Mouse (Mus musculus) kidney, embryonic 16.5 days (tissue): ENCODE measurements at regions not wholly inside any gene's neighbourhood (a gene's known extent, or its start where the extent isn't known, plus 50 kb on each side); places are given as distances from the start of the nearest gene placed in this dataset.

Experiments used
- ATAC-seq: fragments of 200-750 bp; cut with Nextera tagmentation; 2 replicates; pipeline ENCODE4 v1.8.0; 2017; ENCODE audit warnings: moderate TSS enrichment; ENCODE audit not compliant: low FRiP score, low TSS enrichment
- H3K27ac ChIP-seq: fragments of 300-500 bp; sonication (generic); 2 replicates; pipeline ENCODE4 v1.5.1; 2014; ENCODE audit warnings: low read length
- H3K27me3 ChIP-seq: fragments of 300-500 bp; sonication (generic); 2 replicates; pipeline ENCODE4 v1.6.1; 2014; ENCODE audit warnings: low read length, control low read depth, mixed read lengths; ENCODE audit not compliant: insufficient read depth
- H3K36me3 ChIP-seq: fragments of 300-500 bp; sonication (generic); 2 replicates; pipeline ENCODE4 v1.6.1; 2014; ENCODE audit warnings: low read length, control low read depth, mixed read lengths; ENCODE audit not compliant: insufficient read depth
- H3K4me1 ChIP-seq: fragments of 300-500 bp; sonication (generic); 2 replicates; pipeline ENCODE4 v1.6.1; 2014; ENCODE audit warnings: low read length, control low read depth, mixed read lengths; ENCODE audit not compliant: insufficient read depth
- H3K4me2 ChIP-seq: fragments of 300-500 bp; sonication (generic); replicated peaks from 2 replicates; pipeline ENCODE4 v1.6.1; 2014; ENCODE audit warnings: low read depth, low read length
- H3K4me3 ChIP-seq: fragments of 300-500 bp; sonication (generic); 2 replicates; pipeline ENCODE4 v1.5.1; 2014; ENCODE audit warnings: mild to moderate bottlenecking, low read length
- H3K9ac ChIP-seq: fragments of 300-500 bp; sonication (generic); replicated peaks from 2 replicates; pipeline ENCODE4 v1.6.1; 2014; ENCODE audit warnings: low read length
- H3K9me3 ChIP-seq: fragments of 300-500 bp; sonication (generic); 2 replicates; pipeline ENCODE4 v1.6.1; 2016; ENCODE audit warnings: low read length, control low read depth
- WGBS: fragments of 180-500 bp; shearing (Covaris S2); extraction: QIAGEN DNeasy Blood & Tissue Kit; methylation state at CpG from one replicate; pipeline ENCODE4 v1.1.7; 2014; 5-methylcytosine and 5-hydroxymethylcytosine counted together

DNA sequence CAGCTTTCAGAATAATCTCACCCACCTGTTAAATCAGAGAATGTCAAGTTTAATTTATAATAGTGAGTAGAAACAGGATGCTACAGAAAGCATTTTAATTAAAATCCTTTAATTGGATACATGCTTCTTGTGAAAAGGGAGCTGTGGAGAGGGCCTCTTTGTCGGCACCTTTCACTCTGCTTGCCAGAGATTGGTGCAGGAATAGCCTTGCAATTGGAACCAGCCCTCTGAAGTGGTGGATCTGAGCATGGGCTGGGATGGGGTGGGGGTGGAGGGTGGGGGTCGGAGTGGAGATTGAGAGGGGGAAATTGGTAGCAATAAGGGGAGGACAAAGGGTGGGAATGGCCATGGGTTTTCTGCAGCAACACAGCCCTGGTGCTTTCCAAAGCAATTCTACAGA lies 207.2 kb downstream of the Tbx15 start:
- H3K4me2 ChIP-seq = no peak overlapping the region
- no peak for ATAC-seq
- H3K4me3 ChIP-seq = no peak overlapping the region
- no peaks in the 10 kb centered on the region for H3K27me3 ChIP-seq
- H3K36me3 ChIP-seq = no peaks in the 10 kb centered on the region
- no peak overlapping the region for H3K9ac ChIP-seq
- H3K9me3 ChIP-seq = no peaks in the 10 kb centered on the region
- no peak overlapping the region for H3K27ac ChIP-seq
- WGBS = 35% methylated on average over 2 of the region's 2 CpGs
- no peaks in the 10 kb centered on the region for H3K4me1 ChIP-seq

DNA sequence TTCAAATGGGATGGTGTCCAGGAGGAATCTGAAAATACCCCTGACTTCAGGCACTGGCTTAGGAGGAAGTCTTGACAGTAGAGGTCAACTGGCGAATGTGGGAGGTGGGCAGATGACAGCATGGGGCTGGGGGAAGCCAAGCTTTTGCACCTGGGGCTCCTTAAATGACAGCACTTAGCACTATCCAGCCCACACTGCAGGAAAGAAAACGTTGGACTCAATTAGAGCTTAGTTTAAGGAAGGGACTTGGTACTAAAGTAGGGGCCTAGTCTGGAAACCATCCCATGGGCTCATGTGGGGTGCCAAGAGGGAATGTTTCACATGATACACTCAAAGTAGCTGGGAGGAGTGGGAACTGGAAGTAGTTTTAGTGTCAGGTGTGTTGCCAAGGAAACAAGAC lies 207.6 kb downstream of the Tbx15 start:
- Histone ChIP-seq H3K27ac (no peak overlapping the region), H3K9me3 (no peaks in the 10 kb centered on the region), H3K27me3 (no peaks in the 10 kb centered on the region), H3K36me3 (no peaks in the 10 kb centered on the region), H3K4me1 (no peaks in the 10 kb centered on the region), H3K4me2 (no peak overlapping the region), H3K4me3 (no peak overlapping the region), H3K9ac (no peak overlapping the region)
- ATAC-seq = no peak
- 18% methylated on average over 2 of the region's 2 CpGs for WGBS

DNA sequence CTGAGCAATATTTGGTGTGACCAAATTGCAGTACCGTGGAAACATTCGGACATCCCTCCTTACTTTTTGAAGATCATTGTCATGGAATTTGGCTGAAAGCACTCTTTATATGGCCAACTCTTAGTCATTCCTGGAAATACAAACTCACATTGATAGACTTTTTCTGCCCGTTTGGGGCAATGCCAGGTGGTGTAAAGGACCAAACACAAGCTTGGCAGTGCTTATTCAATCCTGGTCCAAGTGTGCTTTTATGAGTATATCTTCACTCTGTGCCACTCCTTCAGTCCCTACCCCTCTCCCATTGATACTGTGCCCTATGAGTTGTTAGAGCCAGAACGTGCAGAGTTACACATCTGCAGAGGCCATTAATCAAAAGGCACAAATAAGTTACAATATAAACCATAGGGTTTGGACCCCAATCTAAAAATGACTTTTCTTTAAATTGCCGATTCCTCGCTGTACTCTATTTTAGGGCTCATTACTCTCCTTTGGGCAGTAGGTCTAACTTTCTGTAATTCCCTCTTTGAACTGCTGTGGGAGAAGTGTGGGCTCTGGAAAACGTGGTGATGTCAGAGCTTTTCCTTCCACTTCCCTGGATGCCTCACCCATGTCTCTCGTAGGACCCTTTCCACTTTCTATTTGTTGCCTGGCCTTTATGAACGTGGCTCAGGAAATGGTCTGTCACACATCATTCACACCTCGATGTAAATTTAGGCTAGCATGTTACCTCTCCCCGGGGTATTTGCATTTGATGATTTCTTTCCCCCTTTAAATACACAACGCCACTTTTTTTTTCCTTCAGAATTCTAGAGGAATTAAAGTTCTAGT lies 219.1 kb downstream of the Tbx15 start:
- no peak overlapping the region for H3K27ac ChIP-seq
- H3K4me3 ChIP-seq = no peak overlapping the region
- ATAC-seq = no peak
- H3K4me1 ChIP-seq = no peaks in the 10 kb centered on the region
- no peak overlapping the region for H3K9ac ChIP-seq
- 65% methylated on average over 12 of the region's 12 CpGs for WGBS
- no peaks in the 10 kb centered on the region for H3K27me3 ChIP-seq
- H3K9me3 ChIP-seq = no peaks in the 10 kb centered on the region
- no peaks in the 10 kb centered on the region for H3K36me3 ChIP-seq
- no peak overlapping the region for H3K4me2 ChIP-seq

DNA sequence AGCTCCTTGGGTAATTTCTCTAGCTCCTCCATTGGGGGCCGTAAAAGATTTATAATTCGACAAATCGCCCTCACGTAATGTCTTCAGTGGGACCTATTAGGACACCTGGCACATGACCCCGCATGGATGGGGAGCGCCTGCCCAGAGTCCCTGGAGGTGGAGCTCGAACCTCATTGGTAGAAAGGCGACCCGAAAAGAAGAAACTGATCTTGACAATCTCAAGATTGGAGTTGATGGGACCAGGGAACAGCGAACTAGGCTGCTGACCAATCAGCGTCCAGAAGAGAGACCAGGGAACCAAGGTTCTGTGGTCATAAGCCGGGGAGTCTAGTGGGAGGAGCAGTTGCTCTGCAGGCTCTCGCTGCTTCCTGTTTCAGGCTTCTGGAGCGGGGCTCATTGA lies 259.8 kb downstream of the Tbx15 start:
- Histone ChIP-seq H3K27me3 (no peaks in the 10 kb centered on the region), H3K4me1 (no peaks in the 10 kb centered on the region), H3K36me3 (no peaks in the 10 kb centered on the region), H3K9me3 (no peaks in the 10 kb centered on the region), H3K9ac (no peak overlapping the region), H3K27ac (no peak overlapping the region), H3K4me3 (no peak overlapping the region), H3K4me2 (no peak overlapping the region)
- WGBS = 85% methylated on average over 14 of the region's 14 CpGs
- no peak for ATAC-seq

DNA sequence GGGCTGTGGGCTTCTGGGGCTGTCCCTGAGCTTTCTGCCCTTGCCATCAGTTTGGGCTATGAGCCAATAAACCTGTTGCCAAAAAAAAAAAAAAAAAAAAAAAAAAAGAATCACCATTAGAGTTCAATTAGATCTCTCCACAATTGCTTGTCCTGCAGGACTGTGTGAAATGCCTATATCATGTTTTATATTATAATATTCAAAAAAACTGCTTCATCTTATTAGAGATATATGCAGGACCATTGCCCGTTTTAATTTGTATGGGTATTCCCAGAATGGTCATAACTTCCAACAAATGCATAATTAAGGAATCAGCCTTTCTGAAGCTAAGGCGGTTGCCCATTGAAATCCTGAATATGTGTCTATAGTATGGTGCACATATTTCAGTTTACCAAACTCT lies 264.6 kb downstream of the Tbx15 start:
- Histone ChIP-seq H3K27me3 (no peaks in the 10 kb centered on the region), H3K27ac (no peak overlapping the region), H3K9ac (no peak overlapping the region), H3K9me3 (no peaks in the 10 kb centered on the region), H3K4me2 (no peak overlapping the region), H3K4me3 (no peak overlapping the region), H3K4me1 (no peaks in the 10 kb centered on the region), H3K36me3 (no peaks in the 10 kb centered on the region)
- WGBS = 86% methylated on average over 2 of the region's 2 CpGs
- no peak for ATAC-seq

DNA sequence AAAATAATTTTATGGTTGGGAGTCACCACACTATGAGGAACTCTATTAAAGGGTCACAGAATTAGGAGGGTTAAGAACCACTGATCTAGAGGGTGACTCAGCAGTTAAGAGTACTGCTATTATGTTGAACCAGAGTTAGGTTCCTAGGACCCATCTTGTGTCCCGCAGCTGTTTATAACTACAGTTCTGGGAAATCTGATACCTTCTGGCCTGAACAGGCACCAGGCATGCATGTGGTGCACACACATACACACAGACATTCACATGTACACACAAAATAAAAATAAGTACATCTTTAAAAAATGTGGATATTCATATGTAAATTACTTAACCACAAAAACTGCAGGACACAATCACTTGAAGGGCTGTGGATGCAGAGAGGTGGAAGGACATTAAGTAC lies 272.1 kb downstream of the Tbx15 start:
- Histone ChIP-seq H3K4me3 (no peak overlapping the region), H3K9ac (no peak overlapping the region), H3K27ac (no peak overlapping the region), H3K4me2 (no peak overlapping the region), H3K27me3 (no peaks in the 10 kb centered on the region), H3K36me3 (no peaks in the 10 kb centered on the region), H3K4me1 (no peaks in the 10 kb centered on the region), H3K9me3 (no peaks in the 10 kb centered on the region)
- WGBS = 68% methylated on average over 1 of the region's 1 CpGs
- ATAC-seq = no peak

DNA sequence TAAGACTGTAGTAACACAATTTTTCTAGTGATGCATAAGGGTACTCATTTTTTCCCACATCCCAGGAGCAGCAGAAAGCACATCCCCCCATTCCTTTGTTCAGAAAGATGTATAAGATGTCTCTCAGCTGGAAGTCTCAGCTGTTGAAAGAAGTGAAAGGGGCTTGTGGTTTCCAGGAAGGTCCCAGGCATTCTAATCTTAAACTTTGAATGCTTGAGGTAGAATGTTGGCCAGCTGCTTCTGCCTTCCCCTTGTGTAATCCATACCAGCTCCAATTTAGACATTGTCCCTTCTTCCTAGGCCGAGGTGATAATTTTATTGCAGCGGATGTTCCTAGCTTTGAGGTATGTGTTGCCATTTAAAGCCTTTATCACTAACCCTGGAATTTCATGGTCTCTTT lies 272.8 kb downstream of the Tbx15 start:
- Histone ChIP-seq H3K4me3 (no peak overlapping the region), H3K9me3 (no peaks in the 10 kb centered on the region), H3K36me3 (no peaks in the 10 kb centered on the region), H3K4me1 (no peaks in the 10 kb centered on the region), H3K27ac (no peak overlapping the region), H3K4me2 (no peak overlapping the region), H3K9ac (no peak overlapping the region), H3K27me3 (no peaks in the 10 kb centered on the region)
- ATAC-seq = no peak
- 94% methylated on average over 2 of the region's 2 CpGs for WGBS

DNA sequence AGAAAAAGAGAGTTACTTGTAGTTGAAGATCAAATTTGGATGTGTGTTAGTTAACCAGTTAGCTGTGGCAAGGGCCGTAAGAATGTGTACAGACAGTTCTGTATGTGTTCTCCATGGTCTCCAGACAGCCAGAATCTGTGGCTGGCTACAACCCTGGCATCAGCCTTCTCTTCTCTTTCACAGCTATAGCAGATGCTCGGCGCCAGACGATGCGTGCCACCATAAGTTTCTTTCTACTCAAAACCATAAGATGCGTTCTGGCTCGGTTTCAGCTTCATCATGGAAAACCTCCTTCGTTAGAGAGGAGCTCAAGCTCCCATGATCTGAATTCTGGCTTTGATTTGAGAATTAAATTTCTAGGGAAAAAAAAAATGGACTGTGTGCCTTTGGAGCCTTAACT lies 275.6 kb downstream of the Tbx15 start:
- H3K9ac ChIP-seq = no peak overlapping the region
- H3K4me2 ChIP-seq = no peak overlapping the region
- no peak overlapping the region for H3K27ac ChIP-seq
- no peaks in the 10 kb centered on the region for H3K36me3 ChIP-seq
- H3K9me3 ChIP-seq = no peaks in the 10 kb centered on the region
- ATAC-seq = no peak
- no peak overlapping the region for H3K4me3 ChIP-seq
- no peaks in the 10 kb centered on the region for H3K4me1 ChIP-seq
- WGBS = 93% methylated on average over 8 of the region's 8 CpGs
- H3K27me3 ChIP-seq = no peaks in the 10 kb centered on the region

DNA sequence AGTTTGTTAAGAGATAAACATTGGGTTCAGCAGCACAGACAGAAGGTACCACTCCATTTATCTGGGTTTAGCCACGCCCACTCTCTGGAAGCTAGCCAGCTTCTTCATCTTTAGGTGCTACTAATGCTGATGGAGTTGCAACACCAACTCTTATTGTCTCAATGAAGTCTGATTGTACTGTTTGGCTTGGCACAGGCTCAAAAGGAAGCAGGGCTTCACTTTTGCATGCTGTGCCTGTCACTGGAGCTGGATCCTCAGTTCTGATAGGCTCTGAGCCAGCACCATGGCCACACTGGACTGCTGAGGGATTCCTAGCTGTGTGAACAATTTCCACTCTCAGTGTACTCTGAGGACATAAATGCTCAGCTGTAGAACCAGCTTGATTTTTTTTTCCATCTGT lies 320.7 kb downstream of the Tbx15 start:
- Histone ChIP-seq H3K9me3 (no peaks in the 10 kb centered on the region), H3K4me1 (no peaks in the 10 kb centered on the region), H3K36me3 (no peaks in the 10 kb centered on the region), H3K27me3 (no peaks in the 10 kb centered on the region), H3K4me2 (no peak overlapping the region), H3K4me3 (no peak overlapping the region), H3K9ac (no peak overlapping the region), H3K27ac (no peak overlapping the region)
- no peak for ATAC-seq
- WGBS = 80% methylated on average over 1 of the region's 1 CpGs

DNA sequence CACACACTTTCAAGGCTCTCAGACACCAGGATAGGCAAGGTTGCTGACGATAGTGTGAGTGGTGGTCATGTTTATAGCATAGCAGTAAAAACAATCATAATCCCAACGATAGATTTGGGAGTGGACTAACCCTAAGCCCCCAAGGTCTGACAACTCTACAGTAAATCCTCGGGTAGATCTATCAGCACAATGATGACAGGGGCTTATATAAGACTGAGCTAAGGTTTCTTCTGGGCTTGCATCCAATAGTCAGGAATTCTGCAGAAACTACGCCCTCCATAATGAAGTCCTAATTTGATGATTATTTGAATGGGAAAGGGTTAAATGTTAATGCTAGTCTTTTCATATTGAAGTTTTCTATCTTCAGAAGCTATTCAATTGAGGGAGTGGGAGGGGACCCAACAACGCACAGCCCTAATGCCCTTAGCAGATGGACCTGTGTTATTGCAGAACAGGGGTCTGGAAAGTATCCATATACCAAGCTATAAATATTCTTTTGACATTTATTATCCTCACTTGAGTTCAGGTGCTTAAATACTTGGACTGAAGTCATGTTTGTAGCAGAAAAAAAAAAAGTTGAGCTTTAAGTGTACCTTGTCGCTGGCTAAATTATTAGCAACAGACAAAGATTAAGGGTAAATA lies 311.8 kb upstream of the Spag17 start:
- Histone ChIP-seq H3K4me2 (no peak overlapping the region), H3K4me3 (no peak overlapping the region), H3K27me3 (no peaks in the 10 kb centered on the region), H3K27ac (no peak overlapping the region), H3K9me3 (no peaks in the 10 kb centered on the region), H3K9ac (no peak overlapping the region), H3K4me1 (no peaks in the 10 kb centered on the region), H3K36me3 (no peaks in the 10 kb centered on the region)
- 22% methylated on average over 6 of the region's 6 CpGs for WGBS
- no peak for ATAC-seq
